Mouse (Mus musculus) right cerebral cortex, postnatal 14 days (tissue): ENCODE results near the gene Macrod1.

Experiments used
- DNase-seq: peaks from one replicate; pipeline ENCODE4 v3.0.0; 2022

Macrod1 gene

DNA sequence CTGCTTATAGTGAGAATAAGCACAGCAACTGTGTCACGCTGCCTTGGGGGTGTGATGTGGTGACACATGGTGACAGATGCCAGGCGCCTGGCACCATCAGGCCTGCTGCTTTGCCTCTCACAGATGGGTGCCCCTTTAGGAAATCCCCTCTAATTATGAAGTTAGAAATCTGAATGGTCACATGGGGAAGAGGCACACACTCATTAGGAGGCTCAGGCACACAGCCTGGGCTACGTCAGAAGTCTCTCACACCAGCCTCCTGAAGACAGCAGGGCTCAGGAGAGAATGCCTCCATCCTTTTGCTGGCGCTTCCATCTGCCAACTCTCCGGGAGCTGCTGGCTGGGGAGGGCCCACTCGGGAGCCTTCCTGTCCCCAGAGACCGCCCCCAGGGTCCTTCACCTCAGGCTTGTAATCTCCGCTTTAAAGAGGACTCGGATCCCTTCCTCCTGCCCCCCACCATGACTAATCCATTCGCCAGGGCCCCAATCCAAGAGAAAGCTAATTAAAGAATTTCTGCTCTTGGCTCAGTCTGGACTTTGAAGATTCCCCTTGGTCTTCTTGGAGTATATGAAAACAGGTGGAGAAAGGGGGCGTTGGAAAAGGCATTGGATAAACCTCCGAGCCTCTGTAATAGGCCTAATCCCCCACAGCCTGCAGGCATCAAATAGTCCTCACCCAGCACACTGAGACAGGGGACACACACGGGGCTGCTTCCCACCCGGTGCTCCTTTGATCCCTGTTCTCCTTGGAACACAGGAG is 26.6 kb downstream of the Macrod1 start:
- DNase-seq: no peak

DNA sequence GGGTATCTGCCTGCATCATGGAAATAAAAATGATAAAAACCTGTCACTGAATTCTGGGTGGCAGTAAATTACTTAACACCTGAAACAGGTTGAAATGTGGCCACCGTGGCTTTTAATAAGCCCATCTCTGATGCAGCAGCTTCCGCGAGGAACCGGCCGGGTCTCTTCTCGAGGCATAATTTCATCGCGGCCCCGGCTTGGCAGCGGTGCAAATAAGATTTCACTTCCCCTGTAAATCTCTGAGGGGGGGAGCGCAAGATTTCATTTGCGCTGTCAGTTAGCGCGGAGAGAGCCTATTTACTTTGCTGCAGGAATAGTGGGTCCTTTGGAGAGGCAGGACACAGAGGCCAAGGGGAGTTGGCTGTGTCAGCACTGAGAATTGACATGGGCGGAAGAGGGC is 28.1 kb downstream of the Macrod1 start:
- DNase-seq: no peak

DNA sequence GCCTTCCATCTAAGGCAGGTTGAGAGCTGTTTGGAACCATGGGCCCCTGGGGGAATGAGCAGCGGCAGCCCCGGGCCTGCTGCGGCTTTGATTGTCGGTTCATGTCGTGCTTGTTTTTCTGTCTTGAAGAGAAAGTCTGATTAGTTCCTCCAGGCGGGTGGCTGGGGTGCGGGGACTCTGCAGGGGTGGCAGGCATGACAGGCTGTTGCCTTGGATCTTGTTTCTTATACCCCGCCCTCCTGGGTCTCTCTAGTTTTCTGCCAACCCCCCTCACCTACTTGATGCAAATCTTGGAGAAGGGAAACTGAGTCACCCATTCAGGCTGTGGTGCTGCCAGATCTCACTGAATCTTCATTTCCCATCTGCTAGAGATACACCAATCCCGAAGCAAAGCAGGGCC is 31.9 kb downstream of the Macrod1 start:
- no peak for DNase-seq

DNA sequence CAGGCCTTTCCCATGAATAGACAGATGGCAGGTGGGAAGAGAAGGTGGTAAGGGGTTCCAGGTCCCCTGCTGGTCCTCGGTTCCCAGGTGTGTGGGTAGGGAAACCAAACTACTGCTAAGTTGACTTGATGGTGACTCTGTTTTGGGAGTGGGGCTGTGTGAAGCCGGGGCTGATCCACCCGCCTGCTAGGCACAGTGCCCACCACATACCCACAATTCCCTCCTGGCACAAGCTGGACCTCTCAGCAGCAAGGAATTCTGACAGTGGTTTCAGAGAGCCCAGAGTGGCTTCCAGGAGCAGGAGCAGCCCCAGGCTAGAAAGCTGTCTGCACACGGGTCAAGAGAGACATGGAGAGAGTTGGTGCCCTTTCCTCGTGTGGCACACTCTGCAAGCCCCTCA is 32.4 kb downstream of the Macrod1 start:
- DNase-seq: no peak

DNA sequence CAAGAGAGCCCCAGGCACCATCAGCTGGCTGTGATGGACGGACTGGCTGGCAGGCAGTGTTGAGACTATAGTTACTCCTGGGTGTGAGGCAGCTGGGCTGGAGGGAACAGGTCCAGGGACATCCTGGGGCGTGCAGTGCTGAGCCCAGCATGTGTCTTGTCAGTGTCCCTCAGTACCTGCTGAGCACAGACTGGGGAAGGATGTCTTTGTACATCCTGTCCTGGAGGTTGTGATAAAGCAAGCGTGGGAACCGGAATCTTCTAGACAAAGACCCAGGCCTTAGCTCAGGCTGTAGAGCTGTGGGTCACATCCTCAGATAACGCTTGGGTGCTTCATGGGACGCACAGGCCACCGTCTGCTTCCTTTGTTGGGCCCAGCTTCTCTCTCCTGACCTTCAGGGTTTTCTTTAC is 33.2 kb downstream of the Macrod1 start:
- DNase-seq: no peak

DNA sequence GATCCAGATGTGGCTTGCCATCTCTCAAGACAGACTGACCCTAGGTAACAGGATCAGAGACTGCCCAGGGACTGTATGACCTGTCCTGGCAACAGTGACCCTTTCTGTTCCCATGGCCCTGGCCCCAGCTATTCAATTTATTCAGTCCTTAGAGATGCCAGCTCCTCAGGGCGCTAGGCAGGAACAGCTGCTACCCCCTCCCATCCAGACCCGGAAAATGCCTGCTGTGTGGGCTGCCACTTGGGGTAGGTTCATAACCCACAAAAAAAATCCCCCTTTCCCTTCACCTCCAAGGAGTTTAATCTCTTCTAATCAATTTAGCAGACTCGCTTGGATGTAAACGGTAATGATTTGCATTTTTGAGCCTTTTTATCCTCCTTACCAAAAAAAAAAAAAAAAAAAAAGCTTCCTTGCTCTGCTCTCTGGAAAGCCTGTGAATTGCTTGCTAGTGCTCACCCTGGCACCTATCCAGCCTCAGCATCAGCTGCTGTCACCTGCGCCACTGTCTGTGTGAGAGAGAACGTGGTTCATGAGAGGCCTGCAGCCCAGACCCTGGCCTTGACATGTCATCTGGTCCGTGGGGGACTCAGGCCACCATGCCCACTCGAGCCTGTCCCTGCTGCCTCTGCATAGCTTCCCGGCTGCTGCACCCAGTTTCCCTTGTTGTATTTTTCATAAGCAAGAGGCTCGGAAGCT is 33.9 kb downstream of the Macrod1 start:
- peak; percentile 58 for DNase-seq

DNA sequence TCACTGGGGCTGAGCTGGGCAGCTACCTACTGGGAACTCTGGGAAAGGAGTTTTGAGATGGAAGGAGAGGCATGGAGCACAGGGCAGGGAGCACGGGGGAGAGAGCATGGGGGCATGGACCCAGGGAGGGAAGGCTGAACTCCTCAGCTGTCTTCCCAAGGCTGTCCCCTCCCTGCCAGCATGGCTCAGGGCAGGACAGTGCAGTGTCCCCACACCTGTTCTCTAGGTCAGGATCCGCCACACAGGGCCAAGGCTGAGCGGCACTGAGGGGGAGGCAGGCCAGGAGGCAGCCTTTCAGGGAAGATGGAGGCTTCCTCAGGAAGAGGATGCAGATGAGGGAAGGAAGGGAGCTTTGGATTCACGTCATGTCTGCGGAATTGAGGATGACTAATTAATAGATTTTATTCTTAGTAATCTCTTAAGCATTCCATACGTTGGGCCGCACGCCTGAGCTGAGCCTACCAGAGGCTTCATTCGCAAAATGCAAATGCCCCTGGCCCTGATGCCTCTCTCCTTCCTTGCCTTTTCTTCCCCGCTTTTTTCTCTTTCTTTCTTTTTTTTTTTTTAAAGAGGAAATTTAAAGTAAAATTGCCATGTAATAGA is 34.9 kb downstream of the Macrod1 start:
- no peak for DNase-seq

DNA sequence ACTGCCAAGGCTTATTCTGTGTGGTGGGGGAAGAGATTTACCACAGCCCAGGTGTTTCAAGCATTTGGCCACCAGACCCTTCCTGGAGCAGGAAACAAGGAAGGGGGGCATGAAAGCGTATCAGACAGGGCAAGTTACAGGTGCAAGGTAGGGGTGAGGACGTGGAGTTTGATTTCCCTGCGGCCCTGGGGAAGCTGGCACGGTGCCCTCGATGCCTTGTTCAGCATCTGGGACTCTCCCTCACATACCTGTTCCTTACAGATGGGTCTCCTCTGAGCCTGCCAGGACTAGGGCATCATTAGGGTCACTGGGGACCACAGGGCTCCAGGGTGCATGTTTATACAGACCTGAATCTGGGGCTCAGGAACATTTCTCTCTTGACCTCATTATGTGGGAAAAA is 36.1 kb downstream of the Macrod1 start:
- no peak for DNase-seq

DNA sequence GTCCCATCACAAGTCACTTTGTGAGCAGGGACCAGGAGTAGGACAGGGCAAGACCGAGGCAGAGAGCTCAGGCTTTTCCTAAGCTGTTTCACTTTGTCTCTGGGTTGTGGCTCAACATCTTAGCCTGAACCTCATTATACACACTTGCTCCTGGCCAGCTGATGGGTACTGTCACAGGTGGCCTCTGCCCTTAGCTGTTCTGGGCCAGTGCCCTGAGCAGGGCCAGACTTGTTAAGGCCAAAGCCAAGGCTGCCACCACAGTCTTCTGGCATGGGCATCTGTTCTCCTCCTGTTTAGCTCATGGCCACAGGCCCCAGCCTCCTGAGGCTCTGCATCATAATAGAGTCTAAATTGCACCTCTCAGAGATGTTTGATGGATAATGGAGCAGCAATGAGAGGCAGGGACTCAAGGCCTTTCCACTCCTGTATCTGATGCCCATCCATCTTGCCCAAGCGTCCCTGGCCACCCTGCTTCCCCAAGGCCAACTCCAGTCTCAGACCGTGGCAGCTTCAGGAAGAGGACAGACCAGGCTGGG is 43.1 kb downstream of the Macrod1 start:
- DNase-seq: no peak

DNA sequence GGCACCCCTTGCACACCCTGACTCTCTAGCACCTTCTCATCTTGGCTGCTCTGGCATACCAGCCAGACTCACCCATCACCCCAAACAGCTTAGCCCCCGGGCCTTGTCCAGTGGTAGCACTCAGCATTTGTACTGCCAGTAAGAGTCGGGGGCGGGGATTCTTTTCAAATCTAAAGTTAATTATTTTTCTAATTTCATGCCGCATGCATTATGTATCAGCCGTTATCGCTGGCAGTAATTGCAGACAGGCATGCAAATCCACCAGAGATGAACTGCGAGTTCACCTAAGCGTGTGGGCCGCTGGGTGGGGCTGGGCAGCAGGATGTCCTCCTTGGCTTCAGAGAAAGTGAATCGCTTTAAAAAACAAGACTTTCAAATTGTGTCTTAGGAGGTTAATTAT is 45.4 kb downstream of the Macrod1 start:
- DNase-seq: no peak

DNA sequence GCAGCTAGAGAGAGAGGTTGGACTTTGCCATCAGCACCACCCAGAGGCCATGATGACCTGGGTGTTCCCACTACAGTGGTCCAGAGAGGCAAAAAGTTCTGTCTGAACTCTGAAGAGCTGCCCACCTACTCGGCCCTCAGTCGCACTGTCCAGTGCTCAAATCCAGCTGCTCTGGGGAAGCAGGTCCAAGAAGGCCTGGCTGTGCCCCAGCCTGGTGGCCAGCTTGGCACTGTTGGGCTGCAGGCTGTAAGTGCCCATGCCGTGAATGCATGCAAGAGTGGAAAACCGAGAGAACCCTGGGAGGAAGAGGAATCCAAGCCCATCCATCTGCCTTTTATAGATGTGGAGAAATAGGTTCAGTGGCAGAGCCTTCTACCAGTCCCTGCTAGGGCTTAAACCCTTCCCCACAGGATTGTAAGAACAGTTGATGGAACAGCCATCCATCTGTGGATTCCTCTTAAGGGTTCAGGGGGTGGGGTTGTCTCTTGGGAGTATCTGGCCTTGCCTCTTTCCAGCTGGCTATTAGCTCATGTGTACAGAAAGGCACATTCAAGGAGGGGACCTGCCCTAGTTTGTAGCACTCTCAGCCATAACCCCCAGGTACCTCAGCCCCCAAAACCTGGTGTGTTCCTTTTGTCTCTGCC is 46.9 kb downstream of the Macrod1 start:
- no peak for DNase-seq

DNA sequence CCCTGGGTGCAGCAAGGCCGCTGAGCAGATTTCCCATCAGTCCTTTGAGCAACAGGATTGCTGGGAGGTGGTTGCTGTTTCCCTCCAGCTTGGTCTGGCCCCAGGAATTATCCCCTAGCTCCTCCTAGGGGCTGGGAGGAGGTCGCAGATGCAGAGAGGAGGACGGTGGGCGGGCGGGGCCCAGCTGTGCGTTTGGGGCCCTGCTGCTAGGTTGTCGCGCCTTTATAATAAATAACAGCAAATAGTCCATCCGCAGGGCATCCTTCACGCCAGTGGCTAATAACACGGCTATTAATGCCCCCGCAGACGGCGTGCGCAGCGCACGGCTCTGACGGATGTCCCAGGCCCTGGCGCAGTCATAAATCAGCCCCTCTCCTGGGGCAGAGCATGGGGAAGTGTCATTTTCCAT is 47.4 kb downstream of the Macrod1 start:
- no peak for DNase-seq

DNA sequence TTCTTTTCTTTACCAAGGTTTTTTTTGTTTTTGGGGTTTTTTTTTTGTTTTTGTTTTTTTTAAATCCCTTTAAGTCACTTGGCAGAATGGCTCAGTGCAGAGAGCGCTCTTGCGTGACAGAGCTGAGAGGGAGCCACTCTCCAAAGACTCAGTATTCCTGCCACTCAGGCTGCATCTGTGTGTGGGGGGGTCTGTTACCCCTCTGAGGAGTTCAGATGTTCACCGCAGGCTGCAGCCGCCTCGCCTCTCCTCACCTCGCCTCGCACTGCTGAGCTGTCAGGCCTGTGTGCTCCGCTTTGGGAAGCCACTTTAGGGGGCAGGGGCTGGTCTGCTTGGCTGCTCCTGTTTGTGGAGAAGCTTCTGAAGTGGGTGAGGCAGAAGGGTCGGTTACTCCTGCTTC is 48.9 kb downstream of the Macrod1 start, which contains the start of gene Flrt1:
Gene Flrt1 (minus strand): TSS at position 186 of the 400 bp plus-strand sequence.
- no peak for DNase-seq

DNA sequence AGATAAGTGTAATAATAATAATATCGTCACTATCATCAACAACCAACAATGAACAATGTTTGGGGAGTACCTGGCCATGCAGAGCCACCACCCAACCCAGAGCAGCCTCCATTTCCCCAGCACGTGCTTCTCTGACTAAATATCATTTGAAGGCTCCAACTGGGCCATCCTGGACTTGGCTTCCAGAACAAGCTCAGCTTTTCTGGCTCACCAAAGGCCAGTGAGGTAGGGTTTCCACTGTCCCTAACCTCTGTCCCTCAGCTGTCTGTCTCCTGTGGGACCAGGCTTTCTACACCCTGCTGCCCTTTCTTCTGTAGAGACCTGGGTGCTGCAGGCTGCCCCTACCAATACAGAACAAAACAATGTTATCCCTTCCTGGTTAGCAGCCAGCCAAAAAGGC is 50.0 kb downstream of the Macrod1 start:
- no peak for DNase-seq

DNA sequence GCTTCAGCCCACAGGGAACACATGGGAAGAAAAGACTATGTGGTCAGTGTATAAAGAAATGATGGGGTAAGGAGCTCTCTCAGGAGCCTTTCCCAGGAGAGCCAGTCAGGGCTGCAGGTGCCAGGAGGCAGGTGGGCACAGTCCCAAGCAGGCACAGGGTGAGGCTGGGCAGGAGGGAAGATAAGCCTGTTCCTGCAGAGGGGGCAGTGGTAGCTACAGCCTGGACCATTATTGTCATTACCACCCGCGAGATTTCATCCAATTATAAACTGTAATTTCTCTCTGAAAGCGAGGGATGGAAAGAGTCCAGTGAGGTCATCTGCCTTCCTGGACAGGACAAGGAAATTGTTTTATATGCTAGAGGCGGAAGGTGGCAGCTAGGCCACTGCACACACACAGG is 50.6 kb downstream of the Macrod1 start:
- no peak for DNase-seq

DNA sequence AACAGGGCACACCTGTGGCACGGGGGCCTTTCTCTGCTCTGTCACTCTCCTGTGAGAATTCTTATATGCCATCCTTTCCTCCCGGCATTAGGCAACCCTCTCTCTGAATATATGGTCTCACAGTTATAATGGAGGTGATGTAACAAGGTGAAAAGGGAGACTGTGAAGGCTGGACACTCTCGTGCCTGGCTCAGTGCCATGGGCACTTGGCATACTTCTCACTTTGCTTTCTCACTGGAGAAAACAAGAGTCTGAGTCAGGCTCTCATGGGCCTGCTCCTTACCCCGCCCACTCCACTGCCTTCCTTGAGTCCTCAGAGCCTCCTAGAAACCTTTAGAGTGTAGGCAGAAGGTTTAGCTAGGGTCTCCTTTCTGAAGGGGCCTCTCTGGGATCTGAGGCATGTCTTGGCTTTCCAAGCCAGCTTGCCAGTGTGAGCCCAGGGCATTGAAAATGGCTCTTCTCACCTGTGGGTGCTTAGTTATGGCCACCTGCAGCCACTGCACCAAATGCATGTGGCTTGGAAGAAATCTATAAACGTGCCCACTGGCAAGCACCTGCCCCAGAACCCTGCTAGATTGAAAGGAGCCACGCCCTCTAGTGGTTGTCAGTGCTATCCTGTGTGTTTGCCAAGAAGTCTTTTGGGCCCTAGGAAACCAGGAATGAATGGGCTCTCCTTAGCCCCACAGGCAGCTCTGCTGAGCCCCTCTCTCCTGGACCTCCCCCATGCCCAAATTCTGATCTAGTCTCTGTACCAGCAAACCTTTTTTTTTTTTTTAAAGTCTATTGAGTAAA is 51.7 kb downstream of the Macrod1 start:
- DNase-seq: no peak

DNA sequence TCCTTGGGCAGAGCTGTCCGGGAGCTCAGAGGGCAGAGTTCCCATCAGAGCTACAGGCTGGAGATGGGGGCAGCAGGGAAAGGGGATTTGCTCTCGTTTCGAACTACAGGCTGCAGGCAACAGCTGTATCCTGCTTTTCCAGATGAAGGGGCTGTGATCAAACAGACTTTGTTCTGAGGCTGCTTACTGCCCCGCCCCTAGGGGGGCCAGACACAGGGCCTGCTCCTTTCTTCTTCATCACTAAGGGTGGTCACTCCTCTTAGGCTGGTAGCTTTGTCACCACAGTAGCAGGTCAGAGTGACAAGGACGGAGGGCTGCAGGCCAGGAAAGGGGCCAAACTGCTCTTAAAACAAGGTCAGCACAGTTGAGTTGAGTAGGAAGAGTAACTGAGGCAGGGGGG is 53.5 kb downstream of the Macrod1 start:
- DNase-seq: no peak

DNA sequence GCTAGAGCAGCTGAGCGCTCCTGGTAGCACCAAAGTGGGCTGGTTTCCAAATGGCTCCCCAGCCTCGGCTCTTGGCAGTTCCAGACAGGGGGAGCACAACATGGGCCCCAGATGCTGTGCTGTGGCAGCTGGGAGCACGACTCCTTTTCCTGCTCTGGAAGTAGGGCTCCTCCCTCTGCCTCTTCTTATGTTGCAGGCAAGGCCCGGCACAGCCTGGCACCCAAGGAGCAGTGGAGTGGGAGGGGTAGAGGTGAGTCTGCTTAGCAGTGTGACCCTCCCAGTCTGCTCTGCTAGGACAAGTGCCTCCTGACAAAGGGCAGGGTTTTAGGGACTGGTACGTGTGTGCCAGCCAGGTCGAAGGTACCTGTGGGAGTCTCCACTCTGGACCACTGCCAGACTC is 54.3 kb downstream of the Macrod1 start:
- DNase-seq: no peak

DNA sequence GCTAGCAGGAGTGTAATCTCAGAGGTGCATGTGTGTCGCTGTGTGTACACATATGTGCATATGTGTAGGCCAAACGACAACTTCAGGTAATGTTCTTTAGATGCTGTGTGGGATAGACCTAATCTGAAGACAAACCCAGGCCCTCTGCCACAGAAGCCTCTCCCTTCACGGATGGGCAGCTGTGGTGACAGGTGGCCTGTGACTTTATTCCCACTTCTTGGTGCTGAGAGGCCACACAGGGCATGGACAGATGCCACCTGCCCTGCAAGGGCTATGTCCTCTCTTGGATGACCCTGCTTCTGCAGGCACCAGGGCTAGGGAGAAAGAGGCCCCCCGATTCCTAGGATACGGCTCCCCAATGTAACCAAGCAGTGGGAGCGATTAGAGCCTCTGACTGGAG is 54.7 kb downstream of the Macrod1 start:
- no peak for DNase-seq

DNA sequence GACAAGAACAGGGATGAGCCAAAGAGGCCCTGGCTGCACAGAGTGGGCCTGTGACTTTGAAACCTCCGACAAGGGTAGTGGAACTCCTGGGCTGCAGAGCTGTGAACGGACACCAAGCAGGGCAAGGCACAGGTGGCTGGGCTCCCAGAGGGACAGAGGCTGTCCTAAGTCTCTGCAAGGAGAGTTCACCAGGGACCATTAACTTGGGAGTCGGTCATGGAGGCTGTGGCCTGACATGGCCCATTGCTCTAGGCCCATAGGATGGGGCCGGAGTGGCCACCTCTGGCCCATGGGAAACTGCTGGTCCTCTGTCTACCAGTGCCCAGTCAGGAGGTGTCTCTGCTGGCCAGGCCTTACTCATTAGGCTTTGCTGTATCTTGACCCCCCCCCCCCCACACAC is 55.1 kb downstream of the Macrod1 start:
- no peak for DNase-seq

DNA sequence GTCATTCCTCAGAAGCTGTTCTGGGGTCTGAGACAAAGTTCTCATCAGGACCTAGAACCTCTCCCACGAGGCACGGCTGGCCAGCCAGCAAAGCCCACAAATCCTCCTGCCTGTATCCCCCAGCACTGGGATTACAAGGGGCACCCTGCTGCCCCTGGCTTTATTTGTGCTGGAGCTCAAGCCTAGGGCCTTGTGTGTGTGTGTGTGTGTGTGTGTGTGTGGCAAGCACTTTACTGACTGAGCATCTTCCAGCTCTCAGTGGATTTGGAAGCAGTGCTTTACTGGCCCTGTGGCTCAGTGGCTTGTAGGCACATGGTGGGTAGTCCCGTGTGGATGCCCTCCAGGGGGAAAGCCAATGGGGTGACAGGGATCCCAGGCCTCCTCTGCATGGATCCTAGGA is 56.0 kb downstream of the Macrod1 start:
- DNase-seq: no peak

DNA sequence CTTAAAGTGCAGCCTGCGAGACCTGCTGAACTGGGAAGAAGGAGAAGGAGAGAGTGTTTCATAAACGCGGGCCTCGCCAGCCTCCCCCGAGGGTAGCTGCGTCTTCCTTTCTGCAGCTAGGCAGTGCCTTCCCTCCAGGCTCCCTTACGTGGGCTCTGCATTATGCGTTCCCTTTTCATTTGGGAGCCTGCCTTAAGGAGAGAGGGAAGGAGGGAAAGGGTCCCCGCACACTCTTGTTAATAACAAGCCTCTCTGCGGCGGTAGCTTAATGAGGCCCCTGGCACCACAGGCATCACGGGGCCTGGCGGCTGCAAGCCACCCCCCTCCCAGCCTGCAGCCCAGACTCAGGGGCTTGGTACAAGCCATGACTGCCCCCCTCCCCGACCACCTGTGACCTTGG is 57.0 kb downstream of the Macrod1 start:
- DNase-seq: no peak
